Mouse (Mus musculus) embryonic facial prominence, embryonic 12.5 days (tissue): ENCODE measurements around the gene Anapc16. TPM values are rescaled to one million over a fixed set of nuclear protein-coding genes. Genes with fewer than 3 reads are reported as not detected.
"Not testable (repeated sequence)": the region's sequence is repeated elsewhere in the genome, so short reads cannot be mapped to it uniquely, and the experiment has no call there.

ENCODE experiments used
- ATAC-seq: fragments of 200-750 bp; cut with Nextera tagmentation; 2 replicates; pipeline ENCODE4 v1.8.0; 2017; ENCODE audit not compliant: insufficient number of reproducible peaks, insufficient read depth, low FRiP score, low TSS enrichment
- H3K27ac ChIP-seq: fragments of 300-500 bp; sonication (generic); 2 replicates; pipeline ENCODE4 v1.5.1; 2016; ENCODE audit warnings: mild to moderate bottlenecking
- H3K27me3 ChIP-seq: fragments of 300-500 bp; sonication (generic); 2 replicates; pipeline ENCODE4 v1.6.1; 2016; ENCODE audit warnings: mild to moderate bottlenecking, moderate library complexity
- H3K36me3 ChIP-seq: fragments of 300-500 bp; sonication (generic); 2 replicates; pipeline ENCODE4 v1.6.1; 2016; ENCODE audit warnings: mild to moderate bottlenecking
- H3K4me1 ChIP-seq: fragments of 300-500 bp; sonication (generic); 2 replicates; pipeline ENCODE4 v1.6.1; 2016
- H3K4me2 ChIP-seq: fragments of 300-500 bp; sonication (generic); replicated peaks from 2 replicates; pipeline ENCODE4 v1.6.1; 2016; ENCODE audit warnings: mild to moderate bottlenecking, moderate library complexity
- H3K4me3 ChIP-seq: fragments of 300-500 bp; sonication (generic); 2 replicates; pipeline ENCODE4 v1.5.1; 2016; ENCODE audit warnings: mild to moderate bottlenecking
- H3K9ac ChIP-seq: fragments of 300-500 bp; sonication (generic); 2 replicates; pipeline ENCODE4 v1.6.1; 2016; ENCODE audit warnings: mild to moderate bottlenecking, moderate library complexity
- H3K9me3 ChIP-seq: fragments of 300-500 bp; sonication (generic); 2 replicates; pipeline ENCODE4 v1.6.1; 2016; ENCODE audit warnings: mild to moderate bottlenecking, moderate library complexity
- WGBS: fragments of 180-500 bp; shearing (Covaris S2); methylation state at CpG from one replicate; pipeline ENCODE4 v1.1.7; 2016; 5-methylcytosine and 5-hydroxymethylcytosine counted together
- polyA plus RNA-seq: library from polyadenylated mRNA; unstranded; fragments of >200 nt; fragmentation: Nextera tagmentation; extraction: Ambion mirVana; gene quantifications from 2 replicates; pipeline ENCODE4 v1.2.1, GENCODE M21; 2016

Gene Anapc16
- polyA plus RNA-seq, 1 experiment from 2014 or later: 125 TPM

DNA sequence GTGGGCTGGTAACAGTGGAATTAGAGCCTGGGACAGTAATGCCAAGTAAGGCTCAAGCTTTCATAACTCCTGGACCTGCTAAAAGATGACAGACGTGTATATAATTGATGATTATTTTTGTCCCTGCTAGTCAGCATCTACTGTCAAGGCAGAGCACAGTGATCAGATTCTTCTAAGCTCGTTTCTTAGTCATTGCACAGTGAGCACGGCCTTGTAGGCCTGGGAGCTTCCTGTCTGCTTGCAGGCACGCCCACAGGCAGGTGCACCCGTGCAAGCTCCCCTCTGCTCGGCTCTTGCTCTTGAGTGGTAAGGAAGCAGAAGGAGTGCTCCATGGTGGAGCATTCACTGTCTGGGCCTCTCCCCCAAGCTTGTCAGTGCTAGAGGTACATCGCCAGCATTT lies 25.2 kb upstream of the Anapc16 start:
- WGBS: 77% methylated on average over 7 of the region's 7 CpGs
- no peak overlapping the region for H3K4me3 ChIP-seq
- H3K9me3 ChIP-seq: no peaks in the 10 kb centered on the region
- no peak overlapping the region for H3K4me2 ChIP-seq
- no peaks in the 10 kb centered on the region for H3K36me3 ChIP-seq
- H3K27me3 ChIP-seq: no peaks in the 10 kb centered on the region
- peaks cover 28% of the 10 kb centered on the region for H3K4me1 ChIP-seq
- no peak; the same call in 1 of the 2 replicates for ATAC-seq
- H3K27ac ChIP-seq: peak overlapping the region; percentile 3; the same call in 1 of the 2 replicates
- H3K9ac ChIP-seq: no peak overlapping the region

DNA sequence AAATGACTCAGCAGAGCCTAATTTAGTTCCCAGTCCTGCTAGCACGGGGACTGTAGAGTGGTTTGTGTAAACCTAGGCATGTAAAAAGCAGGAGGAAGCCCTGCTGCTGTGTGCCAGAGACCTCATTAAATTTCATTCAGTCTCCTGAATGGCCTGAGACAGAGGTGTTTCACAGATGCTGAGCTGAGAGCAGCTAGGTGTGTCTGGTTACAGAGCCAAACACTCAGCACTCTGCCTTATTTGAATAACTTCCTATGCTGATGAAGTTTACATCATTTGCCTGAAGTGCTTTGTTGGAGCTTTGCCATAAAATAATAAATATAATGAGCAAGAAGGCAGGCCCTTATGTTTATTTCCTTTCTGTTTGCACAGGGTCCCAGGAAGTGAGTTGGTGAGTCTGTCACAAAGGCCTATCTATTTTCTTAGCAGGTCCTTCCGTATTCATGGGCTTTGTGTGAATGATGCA lies 24.7 kb upstream of the Anapc16 start:
- WGBS: 53% methylated on average over 2 of the region's 2 CpGs
- H3K9me3 ChIP-seq: no peaks in the 10 kb centered on the region
- no peak overlapping the region for H3K9ac ChIP-seq
- no peak for ATAC-seq
- no peaks in the 10 kb centered on the region for H3K27me3 ChIP-seq
- H3K4me2 ChIP-seq: no peak overlapping the region
- H3K4me1 ChIP-seq: peaks cover 25% of the 10 kb centered on the region
- H3K27ac ChIP-seq: no peak overlapping the region
- 0 out of 2 replicates have a peak, but pooled peaks cover 2% of the 10 kb centered on the region for H3K36me3 ChIP-seq
- H3K4me3 ChIP-seq: no peak overlapping the region

DNA sequence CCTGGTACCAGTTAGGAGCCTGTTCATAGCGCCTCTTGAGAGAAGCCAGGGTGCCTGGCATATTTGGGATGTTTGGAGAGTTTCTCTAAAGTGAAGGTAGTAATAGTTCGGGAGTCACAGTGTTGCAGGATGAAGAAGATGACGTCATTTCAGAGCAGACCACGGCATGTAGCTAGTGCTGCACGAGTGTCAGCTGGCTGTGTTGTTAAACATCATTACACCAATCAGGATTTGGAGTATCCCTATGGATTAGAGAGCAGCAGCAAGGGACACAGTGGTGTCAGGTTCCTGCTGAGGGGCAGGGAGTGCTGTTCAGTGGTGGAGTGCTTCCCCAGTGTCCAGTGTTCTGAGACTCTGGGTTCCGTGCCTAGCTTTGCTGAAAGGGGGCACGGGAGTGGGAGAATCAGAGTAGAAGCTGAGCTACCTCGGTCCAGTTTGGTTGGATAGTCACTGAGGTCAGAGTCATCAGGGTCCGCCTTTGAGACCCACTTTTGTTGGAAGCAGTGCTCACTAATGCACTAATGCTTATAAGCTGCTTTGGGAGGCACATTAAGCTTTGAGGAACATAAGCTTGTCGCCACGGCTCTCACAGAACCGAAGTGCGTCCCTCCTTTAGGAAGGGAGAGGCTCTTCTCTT lies 23.9 kb upstream of the Anapc16 start:
- no peaks in the 10 kb centered on the region for H3K9me3 ChIP-seq
- no peak overlapping the region for H3K4me3 ChIP-seq
- no peak for ATAC-seq
- no peak overlapping the region for H3K27ac ChIP-seq
- H3K36me3 ChIP-seq: peaks cover 10% of the 10 kb centered on the region; the same call in 1 of the 2 replicates
- H3K4me1 ChIP-seq: peaks cover 17% of the 10 kb centered on the region; the same call in 1 of the 2 replicates
- no peaks in the 10 kb centered on the region for H3K27me3 ChIP-seq
- WGBS: 53% methylated on average over 13 of the region's 13 CpGs
- H3K4me2 ChIP-seq: no peak overlapping the region
- H3K9ac ChIP-seq: no peak overlapping the region

DNA sequence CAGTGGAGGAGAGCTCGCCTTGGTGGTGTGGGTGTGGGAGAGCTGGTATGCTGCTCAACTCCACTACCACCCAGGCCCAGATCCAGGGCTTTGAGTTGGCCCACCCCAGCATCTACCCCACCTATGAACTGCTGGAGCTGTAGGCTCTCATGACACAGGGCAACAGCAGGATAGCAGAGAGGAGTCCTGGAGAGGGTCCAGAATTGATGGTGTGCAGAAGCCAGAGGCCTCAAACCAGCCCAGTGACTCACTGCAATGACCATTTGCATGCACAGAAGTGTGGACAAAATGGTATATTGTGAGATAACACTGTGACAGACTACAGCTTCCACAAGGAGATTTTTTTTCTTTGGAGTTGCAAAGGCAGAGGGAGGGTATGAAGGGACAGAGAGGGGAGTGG lies 20.8 kb upstream of the Anapc16 start:
- Histone ChIP-seq H3K27me3 (no peaks in the 10 kb centered on the region), H3K27ac (no peak overlapping the region), H3K9ac (no peak overlapping the region), H3K4me2 (no peak overlapping the region), H3K9me3 (no peaks in the 10 kb centered on the region), H3K4me1 (peaks cover 13% of the 10 kb centered on the region; the same call in 1 of the 2 replicates), H3K4me3 (no peak overlapping the region), H3K36me3 (peaks cover 24% of the 10 kb centered on the region)
- WGBS: 90% methylated on average over 1 of the region's 1 CpGs
- no peak for ATAC-seq

DNA sequence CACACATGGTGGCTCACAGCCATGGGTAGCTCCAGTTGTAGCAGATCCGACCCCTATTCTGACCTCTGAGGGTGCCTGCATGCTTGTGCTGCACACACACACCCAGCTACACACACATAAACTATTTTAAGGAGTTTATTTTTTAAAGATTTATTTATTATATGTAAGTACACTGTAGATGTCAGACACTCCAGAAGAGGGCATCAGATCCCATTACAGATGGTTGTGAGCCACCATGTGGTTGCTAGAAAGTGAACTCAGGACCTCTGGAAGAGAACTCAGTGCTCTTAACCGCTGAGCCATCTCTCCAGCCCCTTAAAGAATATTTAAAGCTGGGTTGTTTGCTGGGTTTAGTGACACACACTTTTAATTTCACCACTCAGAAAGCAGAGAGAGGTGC lies 16.4 kb upstream of the Anapc16 start:
- Histone ChIP-seq H3K9ac (no peak overlapping the region), H3K4me3 (no peak overlapping the region), H3K9me3 (no peaks in the 10 kb centered on the region), H3K4me1 (no peaks in the 10 kb centered on the region), H3K36me3 (peaks cover 49% of the 10 kb centered on the region), H3K27me3 (no peaks in the 10 kb centered on the region), H3K4me2 (no peak overlapping the region), H3K27ac (no peak overlapping the region)
- 69% methylated on average over 2 of the region's 2 CpGs for WGBS
- no peak for ATAC-seq

DNA sequence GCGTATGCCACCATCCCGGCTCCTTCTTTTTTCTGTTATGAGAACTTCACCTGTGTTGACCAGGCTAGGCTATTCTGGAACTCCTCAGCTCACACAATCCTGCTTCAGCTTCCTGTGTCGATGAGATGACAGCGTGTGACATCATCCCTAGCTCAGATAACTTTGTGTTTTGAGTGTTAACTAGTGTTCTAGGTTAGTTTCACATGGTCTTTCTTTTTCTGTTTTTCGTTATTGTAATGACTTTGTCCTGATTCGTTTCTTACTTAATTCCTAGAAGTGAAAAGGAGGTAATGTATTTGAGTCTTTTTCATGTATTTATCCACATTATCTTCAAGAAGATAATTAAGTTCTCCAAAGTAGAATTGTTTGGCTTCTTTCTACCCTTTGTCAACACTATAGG lies 13.3 kb upstream of the Anapc16 start:
- ATAC-seq: no peak
- H3K36me3 ChIP-seq: peaks cover 50% of the 10 kb centered on the region
- no peak overlapping the region for H3K4me3 ChIP-seq
- no peak overlapping the region for H3K27ac ChIP-seq
- H3K9me3 ChIP-seq: no peaks in the 10 kb centered on the region
- H3K27me3 ChIP-seq: no peaks in the 10 kb centered on the region
- H3K4me1 ChIP-seq: no peaks in the 10 kb centered on the region
- WGBS: 91% methylated on average over 6 of the region's 6 CpGs
- no peak overlapping the region for H3K9ac ChIP-seq
- no peak overlapping the region for H3K4me2 ChIP-seq

DNA sequence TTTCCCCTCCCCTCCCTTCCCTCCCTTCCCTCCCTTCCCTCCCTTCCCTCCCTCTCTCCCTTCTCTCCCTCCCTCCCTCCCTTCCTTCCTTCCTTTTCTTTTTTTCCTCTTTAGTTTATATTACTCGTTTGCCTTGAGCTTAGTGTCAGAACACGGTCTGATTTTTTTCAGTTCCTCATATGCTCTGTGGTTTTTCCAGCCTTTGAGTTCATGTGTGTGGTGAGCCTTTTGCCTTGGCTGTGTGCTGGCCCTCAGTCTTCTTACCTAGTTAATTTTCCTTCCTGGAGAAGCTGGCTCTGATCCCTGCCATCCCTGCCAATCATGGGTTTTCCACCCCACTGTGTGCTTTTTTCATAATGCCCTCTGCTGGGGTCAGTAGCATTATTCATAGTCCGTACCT lies 6.2 kb upstream of the Anapc16 start:
- Histone ChIP-seq H3K27ac (no peak overlapping the region), H3K9ac (no peak overlapping the region), H3K36me3 (peaks cover 29% of the 10 kb centered on the region), H3K4me2 (no peak overlapping the region), H3K4me1 (0 out of 2 replicates have a peak, but pooled peaks cover under 1% of the 10 kb centered on the region), H3K9me3 (no peaks in the 10 kb centered on the region), H3K27me3 (no peaks in the 10 kb centered on the region), H3K4me3 (no peak overlapping the region)
- 72% methylated on average over 3 of the region's 3 CpGs for WGBS
- ATAC-seq: no peak

DNA sequence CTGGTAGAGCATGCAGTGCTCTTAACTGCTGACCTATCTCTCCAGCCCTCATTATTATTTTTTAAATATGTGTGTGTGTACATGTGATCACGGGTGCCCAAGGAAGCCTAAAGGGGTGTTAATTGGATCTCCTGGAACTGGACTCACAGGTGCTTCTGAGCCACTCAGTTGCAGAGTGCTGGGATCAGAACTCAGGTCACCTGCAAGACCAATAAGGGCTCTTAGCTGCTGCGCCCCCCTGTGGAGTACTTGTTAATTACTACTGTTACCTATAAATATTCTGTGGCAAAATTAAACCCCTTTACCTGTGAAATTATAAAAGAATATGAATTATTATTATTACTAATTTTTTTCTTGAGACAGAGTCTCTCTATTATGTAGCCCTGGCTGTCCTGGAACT lies 2.3 kb upstream of the Anapc16 start:
- Histone ChIP-seq H3K9me3 (no peaks in the 10 kb centered on the region), H3K27ac (no peak overlapping the region), H3K4me3 (no peak overlapping the region), H3K27me3 (no peaks in the 10 kb centered on the region), H3K4me1 (peaks cover 13% of the 10 kb centered on the region), H3K36me3 (peaks cover 14% of the 10 kb centered on the region), H3K9ac (no peak overlapping the region), H3K4me2 (no peak overlapping the region)
- WGBS: 62% methylated on average over 2 of the region's 2 CpGs
- ATAC-seq: no peak

DNA sequence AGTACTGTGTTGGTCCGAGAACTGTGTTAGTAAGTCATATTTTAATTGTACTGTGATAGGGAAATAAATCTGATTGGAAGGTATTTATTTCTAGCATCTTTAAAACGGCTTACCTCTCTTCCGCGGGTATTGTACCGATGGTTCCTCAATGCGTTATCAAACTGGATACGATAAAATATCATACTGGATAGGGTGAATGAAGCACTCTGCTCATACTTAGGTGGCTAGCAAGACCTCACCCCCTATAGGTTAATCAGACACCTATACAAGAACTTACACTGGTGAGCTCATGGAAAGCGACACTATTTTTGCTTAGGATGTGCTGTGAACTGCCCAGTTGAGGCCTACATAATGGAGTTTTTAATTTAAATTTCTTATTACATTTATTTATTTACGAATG lies 912 bp upstream of the Anapc16 start:
- ATAC-seq: no peak
- 76% methylated on average over 9 of the region's 9 CpGs for WGBS
- H3K4me2 ChIP-seq: peak overlapping the region; percentile 65
- no peaks in the 10 kb centered on the region for H3K27me3 ChIP-seq
- peaks cover 9% of the 10 kb centered on the region; the same call in 1 of the 2 replicates for H3K36me3 ChIP-seq
- H3K4me1 ChIP-seq: peaks cover 13% of the 10 kb centered on the region
- H3K27ac ChIP-seq: peak overlapping the region; percentile 96
- peak overlapping the region; percentile 68 for H3K4me3 ChIP-seq
- peak overlapping the region; percentile 68; the same call in 1 of the 2 replicates for H3K9ac ChIP-seq
- no peaks in the 10 kb centered on the region for H3K9me3 ChIP-seq

DNA sequence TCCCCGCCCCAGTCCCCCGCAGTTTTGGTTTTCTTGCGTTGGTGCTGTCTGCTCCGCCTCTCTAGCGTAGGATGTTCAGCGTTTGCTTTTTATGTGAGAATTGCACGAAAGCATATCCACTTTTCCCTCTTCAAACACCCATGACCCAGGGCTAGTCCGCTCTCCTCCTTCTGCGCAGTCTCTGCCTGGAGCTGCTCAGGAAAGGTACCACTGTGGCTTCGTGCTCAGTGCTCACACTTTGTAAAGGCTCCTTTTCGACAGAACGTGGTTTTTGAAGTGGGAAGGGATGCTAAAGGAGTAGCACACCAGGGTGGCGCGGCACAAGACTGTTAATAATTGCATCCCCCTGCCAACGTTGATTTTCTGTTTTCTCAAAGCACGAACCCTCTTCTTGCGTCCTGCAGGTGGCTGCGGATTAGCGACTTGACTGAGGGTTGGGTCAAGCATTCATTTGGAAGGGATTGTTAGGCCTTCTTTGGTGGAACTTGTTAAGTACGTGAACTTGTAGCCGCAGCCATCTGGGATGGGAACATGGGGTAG lies 348 bp upstream of the Anapc16 start:
- WGBS: 1% methylated on average over 21 of the region's 21 CpGs
- Histone ChIP-seq H3K27me3 (no peaks in the 10 kb centered on the region), H3K9ac (peak overlapping the region; percentile 68), H3K27ac (peak overlapping the region; percentile 96), H3K4me2 (peak overlapping the region; percentile 65), H3K4me3 (peak overlapping the region; percentile 68), H3K9me3 (no peaks in the 10 kb centered on the region), H3K4me1 (peaks cover 13% of the 10 kb centered on the region), H3K36me3 (peaks cover 7% of the 10 kb centered on the region; the same call in 1 of the 2 replicates)
- ATAC-seq: no peak; the same call in 1 of the 2 replicates

DNA sequence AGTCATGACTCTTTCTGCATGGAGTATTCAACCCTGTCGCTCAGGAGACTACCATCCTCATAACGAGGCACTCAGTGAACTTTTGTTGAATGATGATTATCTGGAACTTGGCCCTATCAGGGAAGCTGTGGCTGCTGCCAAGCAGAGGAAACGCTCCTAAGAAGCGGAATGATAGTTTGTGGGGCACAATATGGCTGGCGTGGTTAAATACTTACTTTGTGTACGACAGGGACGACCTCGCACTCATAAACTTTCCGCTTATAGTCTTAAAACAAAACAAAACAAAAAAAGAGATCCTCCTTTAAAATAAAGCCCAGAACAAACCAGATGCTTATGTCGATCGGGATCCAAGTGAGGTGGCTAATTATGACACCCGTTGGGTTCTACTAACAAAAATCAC lies 732 bp downstream of the Anapc16 start:
- peak overlapping the region; percentile 68 for H3K4me3 ChIP-seq
- H3K9ac ChIP-seq: peak overlapping the region; percentile 68
- H3K4me1 ChIP-seq: peaks cover 13% of the 10 kb centered on the region
- ATAC-seq: no peak
- H3K27me3 ChIP-seq: no peaks in the 10 kb centered on the region
- H3K36me3 ChIP-seq: no peaks in the 10 kb centered on the region; the same call in 1 of the 2 replicates
- no peaks in the 10 kb centered on the region for H3K9me3 ChIP-seq
- H3K4me2 ChIP-seq: peak overlapping the region; percentile 65
- H3K27ac ChIP-seq: peak overlapping the region; percentile 96
- 5% methylated on average over 12 of the region's 12 CpGs for WGBS

DNA sequence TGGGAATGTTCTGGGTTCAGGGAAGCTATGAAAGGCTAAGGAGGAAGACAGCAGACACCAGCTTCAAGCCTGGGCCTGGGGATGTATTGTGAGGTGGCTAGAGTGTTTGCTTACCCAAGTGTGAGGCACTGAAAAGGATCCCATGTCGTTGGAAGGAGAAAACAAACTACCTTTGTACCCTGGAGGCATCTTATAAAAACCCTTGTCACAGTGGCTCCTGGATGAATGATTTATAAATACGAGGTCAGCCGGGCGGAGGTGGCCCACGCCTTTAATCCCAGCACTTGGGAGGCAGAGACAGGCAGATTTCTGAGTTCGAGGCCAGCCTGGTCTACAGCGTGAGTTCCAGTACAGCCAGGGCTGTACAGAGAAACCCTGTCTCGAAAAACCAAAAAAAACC lies 1.3 kb downstream of the Anapc16 start:
- Histone ChIP-seq H3K4me2 (peak overlapping the region; percentile 65), H3K4me3 (peak overlapping the region; percentile 13), H3K9ac (0 out of 2 replicates have a peak overlapping the region, but pooled peaks have one; percentile 10), H3K4me1 (peaks cover 13% of the 10 kb centered on the region)
- not testable (repeated sequence) for H3K9me3 ChIP-seq, H3K36me3 ChIP-seq, ATAC-seq, H3K27ac ChIP-seq, H3K27me3 ChIP-seq
- 81% methylated on average over 8 of the region's 8 CpGs for WGBS
